Mouse (Mus musculus): Measurements from ENCODE around the gene Ift81. TPM values are rescaled to one million over a fixed set of nuclear protein-coding genes. Genes with fewer than 3 reads are reported as not detected.

The Ift81 gene
- polyA plus RNA-seq, 1 experiment from 2014 or later = 59.8 TPM

DNA sequence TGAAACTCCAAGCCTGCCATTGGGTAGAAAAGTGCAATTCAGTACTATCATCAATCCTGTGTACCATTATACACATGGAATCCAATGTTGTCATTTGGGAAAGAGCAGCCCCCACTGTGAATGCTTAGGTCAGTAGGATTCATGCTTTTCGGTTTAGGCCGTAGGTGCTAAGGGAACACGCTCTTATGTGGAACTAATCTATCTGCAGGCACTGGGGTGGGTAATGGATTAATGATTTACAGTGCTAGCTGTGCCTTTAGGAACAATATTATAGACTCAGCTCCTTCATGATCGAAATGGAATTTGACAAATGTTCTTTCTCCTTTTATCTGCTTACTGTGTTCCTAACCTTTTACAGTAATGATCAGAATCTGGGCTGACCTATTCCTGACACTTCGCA lies 30.2 kb downstream of the Ift81 start:
- 89% methylated on average over 5 of the region's 5 CpGs for WGBS
- no peaks in the 10 kb centered on the region for H3K9me3 ChIP-seq
- peaks cover 24% of the 10 kb centered on the region for H3K36me3 ChIP-seq
- no peak overlapping the region for H3K9ac ChIP-seq (replicated peaks)
- H3K4me1 ChIP-seq = no peaks in the 10 kb centered on the region
- H3K27ac ChIP-seq (replicated peaks) = no peak overlapping the region
- H3K27me3 ChIP-seq = no peaks in the 10 kb centered on the region
- no peak for ATAC-seq (ENCODE audit: low FRiP score, low read depth)
- no peak overlapping the region for H3K4me2 ChIP-seq (replicated peaks)
- no peak overlapping the region for H3K4me3 ChIP-seq

DNA sequence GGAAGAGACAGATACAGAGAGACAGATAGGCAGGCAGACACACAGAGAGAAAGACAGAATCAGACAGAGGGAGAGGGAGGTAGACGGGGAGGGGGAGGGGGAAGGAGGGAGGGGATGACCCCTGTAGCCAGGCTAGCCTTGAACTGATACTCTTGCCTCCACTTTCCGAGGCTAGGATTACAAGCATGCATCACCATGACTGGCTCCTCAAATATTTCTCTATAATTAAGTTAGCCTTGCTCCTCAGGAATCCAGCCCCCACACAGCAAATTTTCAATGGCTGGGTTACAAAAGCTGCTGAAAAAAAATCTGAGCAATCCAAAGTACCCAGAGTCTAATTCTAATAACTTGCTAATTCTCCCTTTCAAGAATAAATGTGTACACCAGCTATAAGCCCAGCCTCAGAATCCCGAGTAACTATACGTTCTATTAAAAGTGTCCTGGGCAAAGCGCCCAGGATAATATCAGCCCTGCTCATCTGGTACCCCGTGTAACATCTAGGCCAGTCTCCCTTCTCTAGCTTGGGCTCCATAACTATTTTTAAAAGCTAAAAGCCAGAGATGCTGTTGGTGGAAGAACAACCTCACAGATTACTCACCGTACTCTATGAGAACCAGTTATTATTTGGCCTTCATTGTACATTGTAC lies 37.5 kb downstream of the Ift81 start:
- Histone ChIP-seq H3K9ac (replicated peaks) (no peak overlapping the region), H3K4me2 (replicated peaks) (no peak overlapping the region), H3K9me3 (no peaks in the 10 kb centered on the region), H3K4me1 (no peaks in the 10 kb centered on the region), H3K27me3 (no peaks in the 10 kb centered on the region), H3K27ac (replicated peaks) (no peak overlapping the region), H3K36me3 (peaks cover 36% of the 10 kb centered on the region), H3K4me3 (no peak overlapping the region)
- no peak for ATAC-seq (ENCODE audit: low FRiP score, low read depth)
- WGBS = 81% methylated on average over 7 of the region's 7 CpGs

DNA sequence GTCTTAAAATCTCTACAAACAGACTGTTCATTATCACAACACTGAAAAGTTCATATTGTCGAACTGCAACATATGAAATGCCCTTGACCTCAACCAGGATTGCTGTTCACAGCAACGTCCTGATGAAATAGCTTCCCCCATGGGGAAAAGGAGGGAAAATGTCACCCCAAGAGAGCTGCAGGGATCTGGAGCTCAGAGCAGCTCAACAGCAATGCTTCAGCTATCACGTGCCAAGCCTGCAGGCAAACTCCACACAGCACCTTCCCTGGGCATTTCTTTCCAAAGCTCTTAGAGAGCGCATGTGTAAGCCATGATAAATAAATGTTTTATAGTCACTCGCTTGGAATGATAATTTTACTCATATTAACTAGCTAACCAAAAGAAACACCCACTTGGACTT lies 42.3 kb downstream of the Ift81 start:
- H3K9me3 ChIP-seq = no peaks in the 10 kb centered on the region
- H3K27ac ChIP-seq (replicated peaks) = no peak overlapping the region
- peaks cover 20% of the 10 kb centered on the region for H3K36me3 ChIP-seq
- no peak overlapping the region for H3K4me2 ChIP-seq (replicated peaks)
- 87% methylated on average over 5 of the region's 5 CpGs for WGBS
- H3K27me3 ChIP-seq = no peaks in the 10 kb centered on the region
- H3K9ac ChIP-seq (replicated peaks) = no peak overlapping the region
- ATAC-seq (ENCODE audit: low FRiP score, low read depth) = no peak
- no peak overlapping the region for H3K4me3 ChIP-seq
- H3K4me1 ChIP-seq = no peaks in the 10 kb centered on the region

DNA sequence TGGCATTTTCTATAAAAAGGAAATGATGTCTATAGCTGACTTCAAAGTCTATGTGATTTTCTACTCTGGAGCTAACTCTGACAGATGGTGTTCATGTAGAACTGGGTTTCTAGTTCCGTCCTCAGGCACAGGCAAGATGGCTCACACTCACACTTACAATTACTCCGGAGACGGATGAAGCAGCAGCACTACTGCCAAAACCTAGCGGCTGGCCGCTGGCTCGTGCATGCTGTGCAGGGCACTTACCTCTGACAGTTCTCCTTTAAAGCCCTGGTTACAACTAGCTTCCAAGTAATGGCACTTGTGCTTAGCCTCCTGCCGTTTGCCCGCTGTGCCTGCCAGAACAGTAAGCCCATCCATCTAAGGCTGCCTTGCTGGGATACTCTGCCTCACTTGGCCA lies 47.7 kb downstream of the Ift81 start:
- no peak overlapping the region for H3K9ac ChIP-seq (replicated peaks)
- H3K27ac ChIP-seq (replicated peaks) = no peak overlapping the region; the same call in 1 of the 2 replicates
- no peak for ATAC-seq (ENCODE audit: low FRiP score, low read depth)
- no peak overlapping the region for H3K4me3 ChIP-seq
- H3K27me3 ChIP-seq = no peaks in the 10 kb centered on the region
- H3K9me3 ChIP-seq = no peaks in the 10 kb centered on the region
- H3K4me2 ChIP-seq (replicated peaks) = no peak overlapping the region
- H3K36me3 ChIP-seq = peaks cover 49% of the 10 kb centered on the region
- 77% methylated on average over 8 of the region's 8 CpGs for WGBS
- H3K4me1 ChIP-seq = no peaks in the 10 kb centered on the region

DNA sequence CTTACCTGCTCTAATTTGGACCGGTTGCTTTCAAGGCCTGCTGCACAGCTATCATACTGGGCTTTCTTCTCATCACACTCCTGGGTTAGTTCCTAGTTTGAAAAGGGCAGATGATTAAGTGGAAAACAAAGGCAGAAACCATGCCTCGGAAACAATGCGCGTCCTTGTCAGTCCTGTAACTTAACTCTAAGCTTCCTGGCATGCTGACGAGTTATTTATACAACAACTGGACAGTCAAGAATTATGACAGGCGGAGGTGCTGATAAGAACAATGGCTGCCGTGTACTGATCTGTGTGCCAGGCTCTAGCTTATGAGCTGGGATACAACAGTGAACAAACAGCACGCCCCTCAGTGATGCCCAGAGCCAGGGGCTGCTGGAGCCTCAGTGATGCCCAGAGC lies 53.7 kb downstream of the Ift81 start:
- no peaks in the 10 kb centered on the region for H3K27me3 ChIP-seq
- no peaks in the 10 kb centered on the region for H3K4me1 ChIP-seq
- no peak overlapping the region for H3K9ac ChIP-seq (replicated peaks)
- no peak overlapping the region for H3K4me3 ChIP-seq
- H3K4me2 ChIP-seq (replicated peaks) = no peak overlapping the region
- peaks cover 62% of the 10 kb centered on the region for H3K36me3 ChIP-seq
- no peak for ATAC-seq (ENCODE audit: low FRiP score, low read depth)
- H3K27ac ChIP-seq (replicated peaks) = no peak overlapping the region
- WGBS = 89% methylated on average over 8 of the region's 8 CpGs
- H3K9me3 ChIP-seq = no peaks in the 10 kb centered on the region

GRCm38 (mm10) chr5:122558127-122558526 lies 56.2 kb downstream of the Ift81 start:
- Histone ChIP-seq H3K4me2 (replicated peaks) (no peak overlapping the region), H3K36me3 (peaks cover 43% of the 10 kb centered on the region), H3K9ac (replicated peaks) (no peak overlapping the region), H3K27ac (replicated peaks) (no peak overlapping the region), H3K4me3 (no peak overlapping the region), H3K4me1 (no peaks in the 10 kb centered on the region), H3K27me3 (no peaks in the 10 kb centered on the region), H3K9me3 (no peaks in the 10 kb centered on the region)
- ATAC-seq (ENCODE audit: low FRiP score, low read depth) = no peak
- WGBS = 94% methylated on average over 10 of the region's 10 CpGs

GRCm38 (mm10) chr5:122555107-122555506 lies 59.2 kb downstream of the Ift81 start:
- no peak overlapping the region for H3K27ac ChIP-seq (replicated peaks)
- H3K4me1 ChIP-seq = no peaks in the 10 kb centered on the region
- H3K36me3 ChIP-seq = peaks cover 29% of the 10 kb centered on the region
- H3K9ac ChIP-seq (replicated peaks) = no peak overlapping the region
- WGBS = 86% methylated on average over 2 of the region's 2 CpGs
- ATAC-seq (ENCODE audit: low FRiP score, low read depth) = no peak
- H3K4me3 ChIP-seq = no peak overlapping the region
- H3K27me3 ChIP-seq = no peaks in the 10 kb centered on the region
- H3K4me2 ChIP-seq (replicated peaks) = no peak overlapping the region
- H3K9me3 ChIP-seq = no peaks in the 10 kb centered on the region

DNA sequence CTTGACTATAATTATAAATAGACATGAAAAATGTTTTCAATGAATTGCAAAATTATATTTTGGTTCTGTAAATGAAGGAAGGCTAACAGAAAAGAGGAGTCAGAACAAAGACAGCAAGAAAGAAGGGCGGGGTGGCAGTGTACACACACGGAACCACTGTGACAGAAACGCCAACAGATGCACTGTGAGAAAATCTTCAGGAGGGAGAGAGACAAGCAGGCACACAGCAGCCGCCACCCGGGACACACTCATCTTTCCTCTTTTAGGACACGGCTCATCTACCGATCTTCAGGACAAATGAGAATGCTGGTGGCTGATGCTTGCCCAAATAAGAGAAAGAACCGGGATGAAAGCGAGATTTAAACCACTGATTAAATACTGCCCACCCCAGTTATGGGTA lies 61.7 kb downstream of the Ift81 start:
- WGBS = 89% methylated on average over 9 of the region's 9 CpGs

GRCm38 (mm10) chr5:122550460-122550859 lies 63.9 kb downstream of the Ift81 start:
- no peak for ATAC-seq (ENCODE audit: low FRiP score, low read depth)
- no peaks in the 10 kb centered on the region for H3K4me1 ChIP-seq
- H3K27ac ChIP-seq (replicated peaks) = no peak overlapping the region
- no peak overlapping the region for H3K9ac ChIP-seq (replicated peaks)
- no peaks in the 10 kb centered on the region for H3K27me3 ChIP-seq
- no peaks in the 10 kb centered on the region for H3K9me3 ChIP-seq
- H3K4me3 ChIP-seq = no peak overlapping the region
- H3K36me3 ChIP-seq = 0 out of 2 replicates have a peak, but pooled peaks cover 3% of the 10 kb centered on the region
- WGBS = 63% methylated on average over 8 of the region's 8 CpGs
- H3K4me2 ChIP-seq (replicated peaks) = no peak overlapping the region

More for the DNA sequence above, 61.7 kb downstream of the Ift81 start:
- ATAC-seq (ENCODE audit: low FRiP score, low read depth) = no peak
- H3K27me3 ChIP-seq = no peaks in the 10 kb centered on the region
- H3K4me1 ChIP-seq = no peaks in the 10 kb centered on the region
- H3K27ac ChIP-seq (replicated peaks) = no peak overlapping the region
- no peak overlapping the region for H3K4me2 ChIP-seq (replicated peaks)
- H3K9ac ChIP-seq (replicated peaks) = no peak overlapping the region
- H3K9me3 ChIP-seq = no peaks in the 10 kb centered on the region
- H3K36me3 ChIP-seq = peaks cover 8% of the 10 kb centered on the region; the same call in 1 of the 2 replicates
- no peak overlapping the region for H3K4me3 ChIP-seq

- no peaks in the 10 kb centered on the region for H3K4me1 ChIP-seq
- no peaks in the 10 kb centered on the region for H3K27me3 ChIP-seq
- H3K4me2 ChIP-seq (replicated peaks) = no peak overlapping the region
- H3K9me3 ChIP-seq = no peaks in the 10 kb centered on the region
- 82% methylated on average over 6 of the region's 6 CpGs for WGBS
- no peak overlapping the region for H3K4me3 ChIP-seq
- ATAC-seq (ENCODE audit: low FRiP score, low read depth) = no peak
- H3K27ac ChIP-seq (replicated peaks) = no peak overlapping the region
- H3K36me3 ChIP-seq = 0 out of 2 replicates have a peak, but pooled peaks cover 3% of the 10 kb centered on the region
- H3K9ac ChIP-seq (replicated peaks) = no peak overlapping the region
Measured at GRCm38 (mm10) chr5:122548671-122549070, 65.6 kb downstream of the Ift81 start.

DNA sequence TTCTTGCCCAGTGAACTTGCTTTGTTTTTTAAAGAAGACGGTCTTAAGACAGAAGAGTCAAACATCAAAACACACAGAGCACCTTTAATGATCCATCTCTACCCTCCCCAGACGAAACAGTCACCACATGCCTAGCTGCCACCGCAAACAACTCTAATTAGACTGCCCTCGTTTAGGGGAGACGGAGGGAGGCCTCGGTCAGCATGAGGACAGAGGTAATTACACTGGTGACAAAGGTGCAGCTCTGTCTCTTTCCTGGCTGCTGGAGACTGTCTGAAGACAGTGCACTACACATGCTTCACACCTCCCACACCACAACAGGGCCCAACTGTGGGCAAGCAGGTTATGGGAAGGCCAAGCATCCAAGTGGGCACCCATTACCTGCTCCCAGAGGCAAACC lies 66.5 kb downstream of the Ift81 start:
- H3K27ac ChIP-seq (replicated peaks) = no peak overlapping the region
- no peak for ATAC-seq (ENCODE audit: low FRiP score, low read depth)
- H3K36me3 ChIP-seq = 0 out of 2 replicates have a peak, but pooled peaks cover 3% of the 10 kb centered on the region
- H3K4me3 ChIP-seq = no peak overlapping the region
- no peaks in the 10 kb centered on the region for H3K27me3 ChIP-seq
- 75% methylated on average over 6 of the region's 6 CpGs for WGBS
- H3K4me2 ChIP-seq (replicated peaks) = no peak overlapping the region
- no peaks in the 10 kb centered on the region for H3K4me1 ChIP-seq
- H3K9ac ChIP-seq (replicated peaks) = no peak overlapping the region
- H3K9me3 ChIP-seq = no peaks in the 10 kb centered on the region

DNA sequence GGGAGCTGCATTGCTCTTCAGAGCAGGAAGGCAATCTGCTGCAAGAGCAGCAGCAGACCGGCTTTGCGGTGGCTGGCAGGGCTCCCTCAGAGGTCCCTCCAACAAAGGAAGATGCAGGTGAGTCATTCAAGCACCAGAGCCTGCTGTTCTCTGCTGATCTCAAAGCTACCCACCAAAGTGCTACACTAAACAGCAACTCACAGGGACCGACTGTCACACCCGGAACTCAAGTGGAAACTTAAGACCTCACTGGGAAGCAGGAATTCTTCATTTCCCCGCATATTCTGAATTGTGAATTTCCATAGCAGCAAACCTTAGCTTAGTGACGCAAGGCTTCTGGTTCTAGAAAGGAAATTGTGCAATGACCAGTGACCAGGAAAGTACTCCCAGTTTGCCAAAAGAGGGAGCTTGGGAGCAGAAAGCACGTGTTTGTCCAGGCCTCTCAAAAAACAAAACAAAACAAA lies 67.0 kb downstream of the Ift81 start:
- WGBS = 69% methylated on average over 7 of the region's 7 CpGs

DNA sequence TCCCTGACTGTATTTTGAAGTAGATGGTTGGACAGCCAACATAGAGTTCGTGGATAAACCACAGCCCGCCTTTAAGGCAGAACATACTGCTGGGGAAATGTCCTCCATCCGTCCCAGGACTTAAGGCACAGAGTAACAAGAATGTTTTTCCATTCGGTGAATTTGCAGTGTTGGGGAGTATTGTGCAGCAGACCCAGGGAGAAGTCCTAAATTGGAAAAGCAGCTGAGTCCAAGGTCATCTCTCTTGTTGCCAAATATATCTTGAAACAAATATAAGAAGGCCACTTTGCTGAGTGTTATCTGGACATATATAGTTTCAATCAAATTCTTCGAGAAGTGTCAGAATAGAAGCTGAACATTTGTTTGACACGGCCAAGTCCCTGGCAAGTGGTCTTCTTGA lies 70.9 kb downstream of the Ift81 start:
- no peak overlapping the region for H3K27ac ChIP-seq (replicated peaks)
- H3K4me2 ChIP-seq (replicated peaks) = no peak overlapping the region
- no peaks in the 10 kb centered on the region for H3K4me1 ChIP-seq
- WGBS = 90% methylated on average over 6 of the region's 6 CpGs
- peaks cover 15% of the 10 kb centered on the region for H3K36me3 ChIP-seq
- no peak for ATAC-seq (ENCODE audit: low FRiP score, low read depth)
- H3K9me3 ChIP-seq = no peaks in the 10 kb centered on the region
- H3K27me3 ChIP-seq = no peaks in the 10 kb centered on the region
- H3K9ac ChIP-seq (replicated peaks) = no peak overlapping the region
- H3K4me3 ChIP-seq = no peak overlapping the region

More for the DNA sequence above, 67.0 kb downstream of the Ift81 start:
- Histone ChIP-seq H3K4me2 (replicated peaks) (no peak overlapping the region), H3K9me3 (no peaks in the 10 kb centered on the region), H3K36me3 (0 out of 2 replicates have a peak, but pooled peaks cover 3% of the 10 kb centered on the region), H3K4me3 (no peak overlapping the region), H3K27ac (replicated peaks) (no peak overlapping the region), H3K9ac (replicated peaks) (no peak overlapping the region), H3K27me3 (no peaks in the 10 kb centered on the region), H3K4me1 (no peaks in the 10 kb centered on the region)
- ATAC-seq (ENCODE audit: low FRiP score, low read depth) = no peak
